Mouse (Mus musculus) frontal cortex, postnatal 14 days (tissue): Measurements from ENCODE around the gene Rgl3.

Source experiments
- DNase-seq, 2 experiments: peaks; one replicate each; pipeline ENCODE4 v3.0.0; 2022; ENCODE audit warnings: low spot score in 2 of 2

Gene Rgl3

DNA sequence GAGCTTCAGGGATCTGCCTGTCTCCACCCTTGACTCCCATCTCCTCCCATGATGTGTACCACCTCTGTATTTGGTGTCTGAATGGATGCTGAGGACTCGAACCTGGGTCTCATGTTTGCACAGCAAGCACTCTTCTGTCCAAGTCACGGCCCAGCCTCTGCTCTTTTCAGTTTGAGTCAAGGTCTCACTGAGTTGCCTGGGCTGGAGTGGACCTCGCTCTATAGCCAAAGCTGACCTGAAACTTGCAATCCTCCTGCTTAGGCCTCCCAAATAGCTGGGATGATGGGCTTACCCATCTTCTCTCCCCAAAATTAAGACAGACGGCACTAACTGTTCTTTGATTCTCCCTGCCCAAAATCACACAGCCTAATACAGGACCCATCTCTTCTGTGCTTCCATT, 66.2 kb downstream of the Rgl3 start:
- DNase-seq = no peak
